Mouse (Mus musculus) left cerebral cortex, adult 2 months (tissue): ENCODE measurements around the gene Csf3r. TPM values are rescaled to one million over a fixed set of nuclear protein-coding genes. Genes with fewer than 3 reads are reported as not detected.

Experiments
- DNase-seq, 2 experiments: peaks; one replicate each; pipeline ENCODE4 v3.0.0; 2021 to 2022; ENCODE audit warnings: low spot score in 2 of 2, mixed read lengths in 1 of 2; ENCODE audit errors: extremely low spot score in 1 of 2
- H3K27ac ChIP-seq: fragments of 200-600 bp; 2 replicates; pipeline ENCODE4 v1.8.1; 2022
- H3K4me3 ChIP-seq: fragments of 200-600 bp; 2 replicates; pipeline ENCODE4 v1.8.1; 2022
- CTCF ChIP-seq: fragments of 200-600 bp; IDR thresholded peaks from 2 replicates; pipeline ENCODE4 v1.8.1; 2022; ENCODE audit warnings: antibody characterized with exemption, mild to moderate bottlenecking, moderate library complexity
- intact Hi-C: fragments of 180-260 bp; cut with DNase I; formaldehyde crosslinking; loops from one replicate; pipeline ENCODE4 v1.15.1; 2025
- total RNA-seq, 2 experiments: library from RNA; stranded (reverse); gene quantifications; 2 replicates each; pipeline ENCODE4 v1.2.3; 2021

Csf3r gene
- total RNA-seq, 2 experiments from 2014 or later, result 5.1 to 8.1 TPM

DNA sequence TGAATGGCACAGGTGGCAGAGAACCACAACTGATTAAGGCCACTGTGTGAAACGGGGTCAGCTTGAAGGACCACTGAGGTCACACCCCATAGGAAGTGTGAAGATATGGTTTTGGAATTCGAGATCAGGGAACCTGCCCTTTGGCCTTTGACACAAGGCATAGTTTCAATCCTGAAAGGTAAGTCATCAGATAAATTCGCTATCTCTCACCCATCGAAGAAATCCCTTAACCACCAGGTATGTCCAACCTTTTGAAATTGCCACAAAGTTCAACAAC lies 66.4 kb downstream of the Csf3r start:
- Histone ChIP-seq H3K4me3 (no peak overlapping the region), H3K27ac (no peak overlapping the region)
- no peak for TF ChIP-seq CTCF
- no peak for DNase-seq
- intact Hi-C loops, result no loop called here

DNA sequence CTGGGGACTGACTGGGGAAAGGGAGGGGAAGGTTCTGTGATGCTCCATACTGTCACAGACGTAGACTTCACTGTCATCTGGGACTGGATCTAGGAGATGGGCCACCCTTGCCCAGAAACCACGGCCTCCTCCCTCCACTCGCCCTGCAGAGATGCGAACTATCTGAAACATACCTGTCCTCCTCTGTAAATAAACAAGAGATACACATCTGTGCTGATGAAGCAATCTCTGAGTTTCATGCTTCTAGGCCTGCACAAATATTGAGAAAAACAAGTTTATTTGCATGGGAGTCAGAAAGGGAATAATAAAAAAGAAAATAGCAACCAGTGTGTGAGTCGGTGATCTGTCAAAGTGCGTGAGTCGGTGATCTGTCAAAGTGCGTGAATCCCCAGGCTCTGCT lies 67.5 kb downstream of the Csf3r start:
- intact Hi-C loops, result no loop called here
- no peak overlapping the region for H3K27ac ChIP-seq
- no peak for TF ChIP-seq CTCF
- no peak for DNase-seq
- H3K4me3 ChIP-seq, result no peak overlapping the region

Other genes starting within 250 kb of the Csf3r start
- 10 to 100 TPM; 44.6 to 49.0 TPM for gene Mrps15, start 22.4 kb downstream of the Csf3r start, total RNA-seq
- 10 to 100 TPM; 49.2 to 57.1 TPM for gene Oscp1, start 34.0 kb downstream of the Csf3r start, total RNA-seq
- gene Lsm10, start 72.1 kb downstream of the Csf3r start, total RNA-seq, result 10 to 100 TPM; 11.3 to 14.4 TPM
- gene Stk40, start 79.4 kb downstream of the Csf3r start, total RNA-seq, result 10 to 100 TPM; 39.8 to 56.4 TPM
- gene Eva1b, start 123.2 kb downstream of the Csf3r start, total RNA-seq, result 1 to 10 TPM; 3.1 to 3.8 TPM
- gene Sh3d21, start 138.9 kb downstream of the Csf3r start, total RNA-seq, result 1 to 10 TPM in 1 of 2 experiments, under 1 TPM in 1; 0.86 to 1.1 TPM
- 100 to 1,000 TPM; 149 to 158 TPM for gene Thrap3, start 178.2 kb downstream of the Csf3r start, total RNA-seq
- 100 to 1,000 TPM; 281 TPM for gene Map7d1, start 231.8 kb downstream of the Csf3r start, total RNA-seq
- 10 to 100 TPM; 77.0 to 87.5 TPM for gene Trappc3, start 237.8 kb downstream of the Csf3r start, total RNA-seq